Mouse (Mus musculus): ENCODE results near the gene Lta.

- TF ChIP-seq CTCF (IDR thresholded peaks at IDR 0.05) = peak; percentile 86
- no peak for TF ChIP-seq EP300 (IDR thresholded peaks at IDR 0.05; ENCODE audit: insufficient read depth, low read depth, low read length)
Observed at GRCm38 (mm10) chr17:35168541-35169207, 36.5 kb downstream of the Lta start.

All from heart, adult 2 months (tissue).